Mouse (Mus musculus) cerebellum, adult 2 months (tissue): ENCODE data around the gene Ahsa1.

Experiments used
- CTCF ChIP-seq: fragments of 200-500 bp; IDR thresholded peaks from 2 replicates; pipeline ENCODE4 v1.5.1; 2011; ENCODE audit warnings: low read depth, mild to moderate bottlenecking, control low read depth, low read length, moderate library complexity, borderline replicate concordance; ENCODE audit not compliant: insufficient read depth
- POLR2A ChIP-seq: fragments of 200-500 bp; IDR thresholded peaks from 2 replicates; pipeline ENCODE4 v1.6.1; 2011; ENCODE audit warnings: low read length, control low read depth, borderline replicate concordance; ENCODE audit not compliant: insufficient read depth

DNA sequence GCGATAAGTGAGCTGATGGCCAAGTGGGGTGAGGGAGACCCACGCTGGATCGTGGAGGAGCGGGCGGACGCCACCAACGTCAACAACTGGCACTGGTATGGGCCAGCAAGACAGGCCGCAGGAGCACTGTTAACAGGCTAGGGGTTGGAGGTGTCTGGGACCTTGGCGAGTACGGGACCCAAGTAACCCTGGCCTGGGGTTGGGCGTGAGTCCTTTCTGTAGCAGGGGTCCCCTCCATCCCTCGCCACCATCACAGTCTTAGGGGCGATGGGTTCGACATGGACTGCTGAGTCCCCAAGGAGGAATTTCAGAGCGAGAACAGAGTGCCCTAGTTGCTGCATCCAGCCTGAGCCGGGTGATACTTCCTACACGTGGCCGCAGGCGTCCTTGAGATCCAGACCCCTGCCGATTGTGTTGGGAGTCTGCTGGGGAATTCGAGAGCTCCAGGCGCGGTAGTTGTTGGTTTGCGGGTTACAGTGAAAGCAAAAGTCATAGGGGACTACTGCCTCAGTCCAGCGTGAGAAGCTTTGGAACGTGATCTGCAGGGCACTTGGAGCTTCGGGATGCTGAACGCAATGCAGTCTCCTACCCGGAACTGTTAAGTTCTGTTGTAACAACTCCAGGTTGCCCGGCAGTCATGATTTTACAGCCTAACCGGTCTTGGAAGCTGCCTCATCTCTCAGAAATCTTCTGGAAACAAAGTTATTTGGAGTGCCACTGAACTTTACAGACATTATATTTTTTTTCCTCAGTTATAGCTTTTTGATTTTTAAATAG is 736 bp downstream of the Ahsa1 start:
- TF ChIP-seq POLR2A = no peak
- no peak for TF ChIP-seq CTCF
